Mouse (Mus musculus): ENCODE measurements at regions not wholly inside any gene's neighbourhood (a gene's known extent, or its start where the extent isn't known, plus 50 kb on each side); places are given as distances from the start of the nearest gene placed in this dataset.

DNA sequence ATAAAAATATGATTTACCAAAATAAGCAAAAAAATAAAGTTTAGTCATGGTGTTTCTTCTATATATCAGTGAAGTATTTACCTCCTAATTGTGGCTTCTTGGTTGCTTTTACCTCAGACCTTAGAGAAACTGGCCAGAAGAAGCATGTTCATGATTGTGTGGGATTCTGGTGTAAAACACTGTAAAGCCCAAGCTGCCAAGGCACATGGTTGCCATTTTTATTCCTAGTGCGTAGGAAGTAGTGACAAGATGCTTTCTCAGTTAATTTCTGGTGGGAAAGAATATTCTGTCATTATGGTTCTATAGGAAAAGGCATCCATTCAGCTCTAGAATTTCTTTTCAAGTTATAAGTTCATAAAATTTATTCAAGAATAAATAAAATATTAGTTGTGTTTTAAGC lies 805.2 kb downstream of the Olfm4 start:
- Histone ChIP-seq H3K9me3 (no peaks in the 10 kb centered on the region), H3K4me3 (no peak overlapping the region), H3K36me3 (no peaks in the 10 kb centered on the region), H3K9ac (no peak overlapping the region), H3K4me1 (replicated peaks) (no peaks in the 10 kb centered on the region), H3K4me2 (no peak overlapping the region), H3K27ac (replicated peaks) (no peak overlapping the region), H3K27me3 (no peaks in the 10 kb centered on the region)
- no peak for ATAC-seq (ENCODE audit: low FRiP score, low read depth)
- WGBS: 95% methylated on average over 1 of the region's 1 CpGs

GRCm38 (mm10) chr14:80799370-80799959 lies 815.6 kb downstream of the Olfm4 start:
- H3K9me3 ChIP-seq: no peaks in the 10 kb centered on the region
- H3K4me2 ChIP-seq: no peak overlapping the region
- no peak overlapping the region for H3K9ac ChIP-seq
- H3K36me3 ChIP-seq: no peaks in the 10 kb centered on the region
- H3K4me1 ChIP-seq (replicated peaks): no peaks in the 10 kb centered on the region
- 88% methylated on average over 6 of the region's 6 CpGs for WGBS
- no peak overlapping the region for H3K4me3 ChIP-seq
- H3K27me3 ChIP-seq: no peaks in the 10 kb centered on the region
- no peak for ATAC-seq (ENCODE audit: low FRiP score, low read depth)
- H3K27ac ChIP-seq (replicated peaks): no peak overlapping the region

- Histone ChIP-seq H3K36me3 (no peaks in the 10 kb centered on the region), H3K4me2 (no peak overlapping the region), H3K27ac (replicated peaks) (no peak overlapping the region), H3K4me3 (no peak overlapping the region), H3K9me3 (no peaks in the 10 kb centered on the region), H3K4me1 (replicated peaks) (no peaks in the 10 kb centered on the region), H3K27me3 (no peaks in the 10 kb centered on the region), H3K9ac (no peak overlapping the region)
- 85% methylated on average over 3 of the region's 3 CpGs for WGBS
- no peak for ATAC-seq (ENCODE audit: low FRiP score, low read depth)
Observed at GRCm38 (mm10) chr14:80830476-80830875, 846.6 kb downstream of the Olfm4 start.

DNA sequence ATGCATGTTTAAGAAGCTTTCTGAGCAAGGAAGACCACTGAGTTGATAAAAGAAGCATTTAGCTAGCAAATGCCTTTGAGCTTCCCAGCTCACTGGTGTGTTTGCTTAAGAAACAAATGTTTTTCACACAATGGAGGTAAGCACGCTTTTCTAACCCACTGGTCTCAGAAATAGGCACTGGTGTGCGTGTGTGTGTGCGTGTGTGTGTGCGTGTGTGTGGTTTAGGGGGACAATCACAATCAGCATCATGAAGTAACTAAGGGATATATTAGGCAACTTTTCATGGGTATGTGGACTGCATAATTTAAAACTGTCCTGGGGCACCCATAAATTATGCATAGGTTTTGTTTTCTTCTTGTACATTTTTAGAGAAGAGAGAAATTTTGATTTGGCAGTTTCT lies 860.7 kb downstream of the Olfm4 start:
- Histone ChIP-seq H3K27ac (replicated peaks) (no peak overlapping the region), H3K9ac (no peak overlapping the region), H3K4me3 (no peak overlapping the region), H3K9me3 (no peaks in the 10 kb centered on the region), H3K27me3 (no peaks in the 10 kb centered on the region), H3K36me3 (no peaks in the 10 kb centered on the region), H3K4me1 (replicated peaks) (peaks cover 12% of the 10 kb centered on the region), H3K4me2 (no peak overlapping the region)
- 70% methylated on average over 4 of the region's 4 CpGs for WGBS
- no peak for ATAC-seq (ENCODE audit: low FRiP score, low read depth)

- 9% methylated on average over 14 of the region's 14 CpGs for WGBS
- peak; percentile 87 for ATAC-seq (ENCODE audit: low FRiP score, low read depth)
- Histone ChIP-seq H3K9me3 (no peaks in the 10 kb centered on the region), H3K9ac (peak overlapping the region; percentile 32; the same call in 1 of the 2 replicates), H3K4me1 (replicated peaks) (peaks cover 12% of the 10 kb centered on the region), H3K27ac (replicated peaks) (peak overlapping the region; percentile 78), H3K4me2 (peak overlapping the region; percentile 54), H3K27me3 (no peaks in the 10 kb centered on the region), H3K36me3 (no peaks in the 10 kb centered on the region), H3K4me3 (peak overlapping the region; percentile 26)
Observed at GRCm38 (mm10) chr14:80845576-80846269, 861.8 kb downstream of the Olfm4 start.

DNA sequence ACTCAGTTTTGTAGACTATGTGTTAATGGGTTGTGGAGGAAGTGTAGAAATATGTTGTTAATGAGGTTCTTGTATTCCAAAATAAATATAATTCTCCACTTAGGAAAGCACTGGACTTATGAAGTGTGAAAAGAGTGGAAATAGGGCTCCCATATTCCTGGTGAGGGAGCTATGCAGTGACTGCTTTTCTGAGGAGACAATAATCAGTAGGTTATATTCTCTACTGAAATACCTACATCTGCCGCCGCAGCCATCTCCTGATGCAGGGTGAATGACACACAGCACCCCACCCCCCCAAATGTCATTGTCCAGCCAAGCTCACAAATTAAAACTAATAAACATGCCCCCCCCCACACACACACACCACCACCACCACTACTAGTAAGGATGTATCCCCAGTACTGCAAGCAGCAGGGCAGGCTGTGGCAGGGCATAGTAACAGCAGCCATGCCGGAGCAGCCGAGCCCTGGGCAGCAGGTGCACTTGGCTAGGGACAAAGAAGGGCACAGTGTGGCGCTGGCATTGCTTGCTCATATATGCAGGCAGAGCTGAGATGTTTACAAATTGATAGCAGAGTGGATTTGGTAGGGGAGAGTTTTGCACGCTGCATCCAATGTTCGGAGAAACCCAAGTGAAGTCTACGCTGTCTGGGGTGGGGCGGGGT lies 862.7 kb downstream of the Olfm4 start:
- H3K9me3 ChIP-seq: no peaks in the 10 kb centered on the region
- peaks cover 12% of the 10 kb centered on the region for H3K4me1 ChIP-seq (replicated peaks)
- WGBS: 47% methylated on average over 9 of the region's 9 CpGs
- peak overlapping the region; percentile 78 for H3K27ac ChIP-seq (replicated peaks)
- no peak overlapping the region for H3K4me3 ChIP-seq
- no peaks in the 10 kb centered on the region for H3K27me3 ChIP-seq
- H3K36me3 ChIP-seq: no peaks in the 10 kb centered on the region
- ATAC-seq (ENCODE audit: low FRiP score, low read depth): peak; percentile 82
- H3K4me2 ChIP-seq: peak overlapping the region; percentile 54
- H3K9ac ChIP-seq: peak overlapping the region; percentile 32; the same call in 1 of the 2 replicates
